Mouse (Mus musculus) intestine, postnatal 0 days (tissue): Measurements from ENCODE around the gene Stag1. TPM values are rescaled to one million over a fixed set of nuclear protein-coding genes. Genes with fewer than 3 reads are reported as not detected.

Experiments used
- ATAC-seq: fragments of 200-750 bp; cut with Nextera tagmentation; 2 replicates; pipeline ENCODE4 v1.8.0; 2017; ENCODE audit warnings: mild to moderate bottlenecking, moderate TSS enrichment, moderate library complexity
- H3K27ac ChIP-seq: fragments of 300-500 bp; sonication (generic); 2 replicates; pipeline ENCODE4 v1.5.1; 2014; ENCODE audit warnings: mild to moderate bottlenecking, low read depth, low read length, moderate library complexity
- H3K27me3 ChIP-seq: fragments of 300-500 bp; sonication (generic); replicated peaks from 2 replicates; pipeline ENCODE4 v1.6.1; 2014; ENCODE audit warnings: low read length, mixed read lengths; ENCODE audit not compliant: control insufficient read depth, insufficient read depth
- H3K36me3 ChIP-seq: fragments of 300-500 bp; sonication (generic); 2 replicates; pipeline ENCODE4 v1.6.1; 2014; ENCODE audit warnings: mild to moderate bottlenecking, moderate library complexity; ENCODE audit not compliant: control insufficient read depth, insufficient read depth
- H3K4me1 ChIP-seq: fragments of 300-500 bp; sonication (generic); replicated peaks from 2 replicates; pipeline ENCODE4 v1.6.1; 2014; ENCODE audit warnings: antibody characterized with exemption, low read length, mixed read lengths; ENCODE audit not compliant: control insufficient read depth, insufficient read depth
- H3K4me2 ChIP-seq: fragments of 300-500 bp; sonication (generic); replicated peaks from 2 replicates; pipeline ENCODE4 v1.6.1; 2014; ENCODE audit warnings: low read depth, mild to moderate bottlenecking, moderate library complexity
- H3K4me3 ChIP-seq: fragments of 300-500 bp; sonication (generic); 2 replicates; pipeline ENCODE4 v1.5.1; 2014; ENCODE audit warnings: low read depth, low read length
- H3K9ac ChIP-seq: fragments of 300-500 bp; sonication (generic); 2 replicates; pipeline ENCODE4 v1.6.1; 2014; ENCODE audit warnings: mild to moderate bottlenecking, low read depth, low read length
- H3K9me3 ChIP-seq: fragments of 300-500 bp; sonication (generic); 2 replicates; pipeline ENCODE4 v1.6.1; 2016; ENCODE audit warnings: mixed run types; ENCODE audit not compliant: control insufficient read depth
- CTCF ChIP-seq: sonication (generic); IDR thresholded peaks from 2 replicates; pipeline ENCODE4 v1.5.1; 2016; ENCODE audit warnings: low read depth, mild to moderate bottlenecking, control low read depth, antibody characterized with exemption, moderate library complexity
- WGBS: fragments of 180-500 bp; shearing (Covaris S2); extraction: QIAGEN DNeasy Blood & Tissue Kit; methylation state at CpG from one replicate; pipeline ENCODE4 v1.1.7; 2014; 5-methylcytosine and 5-hydroxymethylcytosine counted together
- polyA plus RNA-seq: library from polyadenylated mRNA; unstranded; fragments of >200 nt; fragmentation: Nextera tagmentation; extraction: Ambion mirVana; gene quantifications from 2 replicates; pipeline ENCODE4 v1.2.1, GENCODE M21; 2015

The Stag1 gene
- polyA plus RNA-seq, 1 experiment from 2014 or later: 24.6 TPM

DNA sequence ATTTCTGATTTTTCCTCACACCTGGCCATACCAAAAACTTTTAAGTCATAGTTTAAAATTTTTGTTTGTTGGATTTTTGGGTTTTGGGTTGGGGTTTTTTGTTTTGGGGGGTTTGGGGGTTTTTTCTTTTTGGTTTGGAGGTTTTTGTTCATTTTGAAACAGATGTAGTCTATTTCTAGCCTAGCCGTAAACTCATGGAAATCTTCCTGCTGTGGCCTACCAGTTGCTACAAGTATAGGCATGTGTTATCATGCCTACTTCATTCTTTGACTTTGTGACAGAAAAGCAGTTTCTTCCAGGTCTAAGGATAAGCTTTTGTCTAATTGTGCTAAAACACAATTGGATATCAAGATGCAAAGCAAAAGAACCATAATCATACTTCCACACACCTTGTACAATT, 298.5 kb downstream of the Stag1 start:
- Histone ChIP-seq H3K4me3 (no peak overlapping the region), H3K27ac (no peak overlapping the region), H3K9me3 (no peaks in the 10 kb centered on the region), H3K4me1 (no peaks in the 10 kb centered on the region), H3K27me3 (no peaks in the 10 kb centered on the region), H3K36me3 (no peaks in the 10 kb centered on the region), H3K9ac (no peak overlapping the region), H3K4me2 (no peak overlapping the region)
- ATAC-seq: no peak
- TF ChIP-seq CTCF: no peak
- WGBS: 100% methylated on average over 1 of the region's 1 CpGs

DNA sequence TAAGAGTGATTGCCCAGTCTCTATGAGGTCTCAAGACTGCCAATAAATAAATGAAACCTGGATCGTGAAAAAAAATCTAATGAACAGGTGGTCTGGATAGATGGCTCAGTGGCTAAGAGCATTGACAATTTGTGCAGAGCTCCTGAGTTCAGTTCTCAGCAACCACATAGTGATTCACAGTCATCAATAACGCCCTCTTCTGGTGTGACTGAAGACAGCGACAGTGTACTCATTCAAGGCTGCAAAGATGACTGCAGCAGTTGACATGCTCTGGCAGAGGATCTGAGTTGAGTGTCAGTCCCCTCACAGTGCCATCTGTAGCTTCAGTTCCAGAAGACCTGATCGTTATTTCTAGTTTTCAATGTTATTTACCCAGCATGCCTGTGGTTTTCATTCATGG, 300.4 kb downstream of the Stag1 start:
- no peak for ATAC-seq
- peak; percentile 34; the same call in 1 of the 2 replicates for TF ChIP-seq CTCF
- Histone ChIP-seq H3K36me3 (no peaks in the 10 kb centered on the region), H3K27ac (no peak overlapping the region), H3K27me3 (no peaks in the 10 kb centered on the region), H3K4me2 (no peak overlapping the region), H3K9me3 (no peaks in the 10 kb centered on the region), H3K4me3 (no peak overlapping the region), H3K9ac (no peak overlapping the region), H3K4me1 (no peaks in the 10 kb centered on the region)
- whole genome bisulfite sequencing: 91% methylated on average over 4 of the region's 4 CpGs

DNA sequence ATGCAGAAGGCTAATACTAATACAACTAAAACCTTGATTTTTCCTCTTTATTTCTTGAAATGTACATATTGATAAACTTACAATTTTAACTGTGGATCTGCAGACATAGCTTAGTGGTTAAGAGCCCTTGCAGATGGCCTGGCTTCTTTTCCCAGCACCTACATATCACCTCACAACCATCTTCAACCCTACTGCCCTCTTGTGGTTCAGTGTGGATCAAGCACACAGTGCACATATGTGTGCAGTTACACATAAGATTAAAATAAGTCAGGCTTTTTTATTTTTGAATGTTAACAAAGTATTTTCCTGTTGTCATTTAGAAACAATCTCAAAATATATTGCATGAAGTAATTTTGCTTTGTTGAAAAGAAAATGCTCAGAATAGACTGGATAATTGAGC, 312.8 kb downstream of the Stag1 start:
- Histone ChIP-seq H3K4me2 (no peak overlapping the region), H3K4me1 (no peaks in the 10 kb centered on the region), H3K9ac (no peak overlapping the region), H3K9me3 (no peaks in the 10 kb centered on the region), H3K36me3 (peaks cover 9% of the 10 kb centered on the region; the same call in 1 of the 2 replicates), H3K4me3 (no peak overlapping the region), H3K27ac (no peak overlapping the region), H3K27me3 (no peaks in the 10 kb centered on the region)
- no peak for ATAC-seq
- TF ChIP-seq CTCF: peak; percentile 58

- no peak overlapping the region for H3K4me3 ChIP-seq
- H3K9ac ChIP-seq: no peak overlapping the region
- H3K4me2 ChIP-seq: no peak overlapping the region
- H3K27me3 ChIP-seq: no peaks in the 10 kb centered on the region
- no peaks in the 10 kb centered on the region for H3K36me3 ChIP-seq
- H3K4me1 ChIP-seq: no peaks in the 10 kb centered on the region
- TF ChIP-seq CTCF: peak; percentile 76
- 42% methylated on average over 2 of the region's 2 CpGs for WGBS
- H3K27ac ChIP-seq: no peak overlapping the region
- no peaks in the 10 kb centered on the region for H3K9me3 ChIP-seq
- no peak for ATAC-seq
Observed at GRCm38 (mm10) chr9:100917111-100917510, 319.5 kb downstream of the Stag1 start.

GRCm38 (mm10) chr9:100926629-100927028, 329.0 kb downstream of the Stag1 start:
- Histone ChIP-seq H3K4me3 (no peak overlapping the region), H3K9me3 (no peaks in the 10 kb centered on the region), H3K9ac (no peak overlapping the region), H3K27me3 (no peaks in the 10 kb centered on the region), H3K27ac (no peak overlapping the region), H3K4me1 (no peaks in the 10 kb centered on the region), H3K36me3 (peaks cover 8% of the 10 kb centered on the region), H3K4me2 (peak overlapping the region; percentile 31)
- WGBS: 57% methylated on average over 4 of the region's 4 CpGs
- no peak for TF ChIP-seq CTCF
- ATAC-seq: no peak

DNA sequence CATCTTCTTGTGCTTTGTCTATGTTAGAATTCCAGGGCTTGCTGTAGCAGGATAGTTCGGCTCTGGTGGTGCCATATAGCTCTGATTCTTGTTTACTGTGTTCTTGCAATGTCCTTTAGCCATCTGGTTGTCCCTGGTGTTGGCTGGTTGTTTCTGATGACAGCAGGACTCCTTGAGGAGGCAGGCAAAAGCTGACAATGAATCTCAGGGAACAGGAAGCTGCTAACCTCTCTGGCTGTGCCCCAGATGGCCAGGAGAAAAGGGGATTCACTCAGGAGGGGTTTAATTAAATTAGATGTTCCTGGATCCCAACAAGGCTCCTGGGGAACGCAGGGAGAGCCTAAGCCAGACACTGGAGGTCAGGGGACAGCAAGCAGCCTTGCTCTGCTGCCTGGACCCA, 344.4 kb downstream of the Stag1 start:
- H3K4me1 ChIP-seq: no peaks in the 10 kb centered on the region
- no peak overlapping the region for H3K4me2 ChIP-seq
- 72% methylated on average over 2 of the region's 2 CpGs for WGBS
- peaks cover 6% of the 10 kb centered on the region; the same call in 1 of the 2 replicates for H3K36me3 ChIP-seq
- no peaks in the 10 kb centered on the region for H3K9me3 ChIP-seq
- H3K4me3 ChIP-seq: no peak overlapping the region
- no peak for TF ChIP-seq CTCF
- H3K27ac ChIP-seq: no peak overlapping the region
- H3K27me3 ChIP-seq: no peaks in the 10 kb centered on the region
- H3K9ac ChIP-seq: no peak overlapping the region
- no peak for ATAC-seq

DNA sequence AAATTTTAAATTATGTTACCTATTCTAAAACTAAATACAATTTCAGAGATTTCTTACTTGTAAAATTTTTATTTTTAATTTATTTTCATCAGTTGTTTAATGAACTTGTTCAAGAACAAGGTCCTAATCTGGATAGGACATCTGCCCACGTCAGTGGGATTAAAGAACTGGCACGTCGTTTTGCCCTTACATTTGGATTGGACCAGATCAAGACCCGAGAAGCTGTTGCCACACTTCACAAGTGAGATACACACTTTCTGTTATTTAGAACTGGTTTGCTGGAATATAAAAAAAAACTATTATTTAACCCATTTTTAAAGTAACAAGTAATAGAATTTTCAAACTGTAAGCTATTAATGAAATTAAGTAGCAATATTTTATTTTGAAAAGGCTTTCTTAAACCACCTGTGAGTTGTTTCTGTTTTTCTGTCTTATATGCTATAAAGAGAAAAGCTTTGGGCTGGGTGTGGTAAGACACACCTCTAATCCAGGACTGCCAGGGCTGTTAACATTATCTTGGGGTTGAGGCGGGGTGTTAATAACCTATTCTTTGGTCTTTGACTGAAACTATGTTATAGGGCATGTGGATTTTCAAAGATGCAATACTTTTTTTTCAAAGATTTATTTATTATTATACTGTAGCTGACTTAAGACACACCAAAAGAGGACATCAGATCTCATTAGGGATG, 347.2 kb downstream of the Stag1 start:
- no peak for ATAC-seq
- Histone ChIP-seq H3K36me3 (peaks cover 17% of the 10 kb centered on the region; the same call in 1 of the 2 replicates), H3K4me2 (no peak overlapping the region), H3K4me3 (no peak overlapping the region), H3K27ac (no peak overlapping the region), H3K27me3 (no peaks in the 10 kb centered on the region), H3K9me3 (no peaks in the 10 kb centered on the region), H3K9ac (no peak overlapping the region), H3K4me1 (no peaks in the 10 kb centered on the region)
- WGBS: 80% methylated on average over 5 of the region's 5 CpGs
- TF ChIP-seq CTCF: no peak
